Mouse (Mus musculus) thymus, adult 2 months (tissue): ENCODE data around the gene Eif4e. TPM values are rescaled to one million over a fixed set of nuclear protein-coding genes. Genes with fewer than 3 reads are reported as not detected.

Source experiments
- DNase-seq: peaks from one replicate; pipeline ENCODE4 v3.0.0; 2021
- H3K27ac ChIP-seq: fragments of 200-500 bp; 2 replicates; pipeline ENCODE4 v1.5.1; 2012; ENCODE audit warnings: low read length, control low read depth; ENCODE audit not compliant: control insufficient read depth, insufficient read depth
- H3K27me3 ChIP-seq: fragments of 200-500 bp; 2 replicates; pipeline ENCODE4 v1.6.1; 2012; ENCODE audit warnings: mild to moderate bottlenecking, low read length, moderate library complexity, mixed read lengths; ENCODE audit not compliant: control insufficient read depth, insufficient read depth
- H3K36me3 ChIP-seq: fragments of 200-500 bp; 2 replicates; pipeline ENCODE4 v1.6.1; 2012; ENCODE audit warnings: mild to moderate bottlenecking, low read length, moderate library complexity; ENCODE audit not compliant: control insufficient read depth, insufficient read depth
- H3K4me1 ChIP-seq: fragments of 200-500 bp; replicated peaks from 2 replicates; pipeline ENCODE4 v1.6.1; 2012; ENCODE audit warnings: low read length; ENCODE audit not compliant: control insufficient read depth, insufficient read depth
- H3K4me3 ChIP-seq: fragments of 200-500 bp; 2 replicates; pipeline ENCODE4 v1.5.1; 2012; ENCODE audit warnings: mild to moderate bottlenecking, low read length, control low read depth, moderate library complexity; ENCODE audit not compliant: control insufficient read depth, insufficient read depth
- CTCF ChIP-seq: fragments of 200-500 bp; IDR thresholded peaks from 2 replicates; pipeline ENCODE4 v1.5.1; 2012; ENCODE audit warnings: mild to moderate bottlenecking, control low read depth, low read length, moderate library complexity, borderline replicate concordance; ENCODE audit not compliant: control insufficient read depth, poor library complexity, insufficient read depth; ENCODE audit errors: extremely low read depth
- POLR2A ChIP-seq: fragments of 200-500 bp; IDR thresholded peaks from 2 replicates; pipeline ENCODE4 v1.6.1; 2012; ENCODE audit warnings: mild to moderate bottlenecking, low read length, control low read depth, moderate library complexity; ENCODE audit not compliant: control insufficient read depth, poor library complexity, insufficient read depth; ENCODE audit errors: extremely low read depth
- WGBS: fragments of 180-500 bp; shearing (Covaris S2); methylation state at CpG from one replicate; pipeline ENCODE4 v1.1.7; 2018; 5-methylcytosine and 5-hydroxymethylcytosine counted together
- polyA plus RNA-seq: library from polyadenylated mRNA; depleted of rRNA; stranded (reverse); fragments of >200 nt; gene quantifications from 2 replicates; pipeline ENCODE4 v1.2.3, GENCODE M21; 2012; rRNA removed

Eif4e gene
- polyA plus RNA-seq, 1 experiment, result 25.1 TPM

DNA sequence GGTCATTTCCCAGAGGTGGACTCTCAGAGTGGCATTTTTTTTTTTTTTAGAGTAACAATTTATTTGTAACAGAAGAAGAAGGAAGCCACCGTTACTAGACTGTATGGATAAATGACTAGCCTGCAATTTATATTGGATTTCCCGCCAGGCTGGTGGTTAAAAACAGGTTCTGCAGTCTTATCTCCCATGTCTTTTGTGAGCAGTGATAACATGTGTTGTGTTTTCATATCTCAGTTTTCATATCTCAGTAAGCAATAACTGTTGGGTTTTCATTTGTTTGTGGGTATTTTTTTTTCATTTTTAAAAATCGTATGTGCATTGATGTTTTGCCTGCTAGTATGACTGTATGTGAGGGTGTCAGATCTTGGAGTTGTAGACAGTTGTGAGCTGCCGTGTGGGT, 65.0 kb downstream of the Eif4e start:
- TF ChIP-seq CTCF (no peak), POLR2A (no peak)
- no peak for DNase-seq
- 96% methylated on average over 4 of the region's 4 CpGs for WGBS
- Histone ChIP-seq H3K4me3 (no peak overlapping the region), H3K4me1 (no peaks in the 10 kb centered on the region), H3K27ac (no peak overlapping the region), H3K27me3 (no peaks in the 10 kb centered on the region), H3K36me3 (no peaks in the 10 kb centered on the region)

DNA sequence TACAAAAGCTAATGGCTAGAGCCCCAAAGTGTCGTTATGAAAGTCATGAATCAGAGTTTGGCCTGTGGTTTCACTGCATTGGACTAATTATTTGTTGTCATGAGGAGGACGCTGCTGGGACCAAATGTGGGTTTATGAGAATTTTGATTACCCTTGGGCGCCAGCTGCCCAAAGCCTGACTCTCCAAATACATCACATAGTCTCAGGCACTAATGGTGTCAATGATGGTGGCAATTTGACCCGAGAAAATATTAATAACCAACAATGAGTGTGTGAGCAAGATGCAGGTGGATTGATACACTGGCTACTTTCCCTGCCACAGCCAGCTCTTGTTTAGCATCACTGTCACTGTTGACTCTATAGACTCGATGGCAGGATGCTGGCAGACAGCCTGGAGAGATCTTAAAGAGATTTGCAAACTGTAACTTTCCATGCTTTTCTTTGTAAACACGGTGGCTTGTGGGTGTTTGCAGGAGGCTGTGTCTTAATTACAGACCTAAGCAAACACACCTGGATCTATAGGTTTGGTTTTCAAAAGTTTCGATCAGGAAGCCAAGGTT, 65.9 kb downstream of the Eif4e start:
- H3K27ac ChIP-seq, result no peak overlapping the region
- no peak for DNase-seq
- no peak for TF ChIP-seq POLR2A
- TF ChIP-seq CTCF, result no peak
- H3K4me3 ChIP-seq, result no peak overlapping the region
- WGBS, result 86% methylated on average over 7 of the region's 7 CpGs
- no peaks in the 10 kb centered on the region for H3K4me1 ChIP-seq
- no peaks in the 10 kb centered on the region for H3K36me3 ChIP-seq
- H3K27me3 ChIP-seq, result no peaks in the 10 kb centered on the region

DNA sequence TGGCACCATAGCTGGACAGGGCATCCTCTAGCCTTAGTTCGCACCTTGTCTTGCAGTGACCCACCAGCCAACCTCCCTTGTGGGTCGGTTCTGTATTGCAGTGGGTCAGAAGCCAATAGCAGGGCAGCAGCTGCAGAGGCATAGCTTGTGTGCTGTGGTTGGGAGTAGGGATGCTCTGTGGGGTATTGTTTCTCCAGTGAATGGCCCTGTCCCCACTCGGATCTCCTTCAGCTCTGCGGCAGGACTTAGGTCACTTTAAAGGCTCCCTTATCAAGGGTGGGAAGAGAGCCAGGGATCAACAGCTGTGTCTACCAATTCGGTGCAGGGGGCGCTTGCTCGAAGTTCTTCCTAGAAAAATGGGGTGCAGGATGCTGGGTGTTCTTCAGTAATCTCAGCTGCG, 67.2 kb downstream of the Eif4e start:
- 95% methylated on average over 8 of the region's 8 CpGs for WGBS
- TF ChIP-seq CTCF, result no peak
- no peak for TF ChIP-seq POLR2A

DNA sequence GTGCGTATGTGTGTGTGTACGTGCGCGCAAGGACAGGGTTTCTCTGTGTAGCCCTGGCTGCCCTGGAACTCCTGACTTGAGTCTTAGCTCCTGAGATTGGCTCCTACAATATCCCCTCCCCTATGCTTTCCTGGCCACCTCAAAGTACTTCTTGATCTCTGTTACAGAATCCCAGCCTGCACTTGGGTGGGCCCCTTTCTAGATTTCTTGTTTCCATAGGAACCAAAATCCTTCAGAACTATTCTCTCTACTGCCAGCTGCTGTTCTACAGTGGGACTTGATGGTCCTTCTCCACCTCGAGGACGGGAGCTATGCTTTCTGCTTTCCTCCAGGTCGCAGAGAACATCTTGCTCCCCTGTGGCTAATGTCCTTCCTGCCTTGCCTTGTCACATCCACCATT, 67.9 kb downstream of the Eif4e start:
- no peak for DNase-seq
- TF ChIP-seq CTCF (no peak), POLR2A (no peak)
- H3K27me3 ChIP-seq, result no peaks in the 10 kb centered on the region
- 87% methylated on average over 7 of the region's 7 CpGs for WGBS
- no peak overlapping the region for H3K27ac ChIP-seq
- no peaks in the 10 kb centered on the region for H3K36me3 ChIP-seq
- no peaks in the 10 kb centered on the region for H3K4me1 ChIP-seq
- H3K4me3 ChIP-seq, result no peak overlapping the region

More for the DNA sequence above, 67.2 kb downstream of the Eif4e start:
- no peak for DNase-seq
- Histone ChIP-seq H3K4me1 (no peaks in the 10 kb centered on the region), H3K4me3 (no peak overlapping the region), H3K36me3 (no peaks in the 10 kb centered on the region), H3K27ac (no peak overlapping the region), H3K27me3 (no peaks in the 10 kb centered on the region)

DNA sequence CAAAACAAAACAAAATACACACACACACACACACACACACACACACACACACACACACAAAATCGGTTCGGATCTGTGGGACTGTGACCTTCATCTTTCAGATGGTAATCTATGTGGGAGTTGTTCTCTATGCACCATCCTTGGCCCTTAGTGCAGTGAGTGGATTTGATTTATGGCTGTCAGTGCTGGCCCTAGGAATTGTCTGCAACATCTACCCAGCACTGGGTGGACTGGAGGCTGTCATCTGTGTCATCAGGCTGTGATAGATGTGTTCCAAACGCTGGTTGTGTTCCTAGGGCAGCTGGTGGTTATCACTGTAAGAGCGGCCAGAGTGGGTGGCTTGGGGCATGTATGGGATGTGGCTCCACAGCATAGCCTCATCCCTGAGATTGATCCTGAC, 75.1 kb downstream of the Eif4e start:
- Histone ChIP-seq H3K27me3 (no peaks in the 10 kb centered on the region), H3K27ac (no peak overlapping the region), H3K4me1 (no peaks in the 10 kb centered on the region), H3K4me3 (no peak overlapping the region), H3K36me3 (no peaks in the 10 kb centered on the region)
- TF ChIP-seq CTCF, result no peak
- TF ChIP-seq POLR2A, result no peak
- 92% methylated on average over 4 of the region's 4 CpGs for WGBS
- DNase-seq, result no peak

DNA sequence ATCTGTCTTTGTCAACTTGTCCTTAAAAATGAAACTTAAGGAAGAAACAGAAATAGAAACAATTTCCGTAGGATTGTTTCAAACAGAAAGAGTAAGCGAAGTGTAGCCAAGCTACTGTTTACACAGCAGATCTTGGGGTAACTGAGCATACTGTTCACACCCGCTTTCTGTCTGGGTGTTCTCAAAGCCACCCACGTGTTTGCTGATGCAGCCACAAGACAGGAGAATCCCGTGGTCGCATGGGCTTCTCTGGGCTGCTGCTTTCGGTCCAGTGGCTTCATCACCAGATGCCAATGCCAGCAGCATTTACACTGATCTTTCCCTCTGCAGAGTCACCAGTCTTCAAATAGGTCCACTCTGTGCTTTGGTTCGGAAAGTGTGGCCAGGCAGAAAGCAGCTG, 79.2 kb downstream of the Eif4e start:
- Histone ChIP-seq H3K27me3 (no peaks in the 10 kb centered on the region), H3K36me3 (no peaks in the 10 kb centered on the region), H3K27ac (no peak overlapping the region), H3K4me1 (no peaks in the 10 kb centered on the region), H3K4me3 (no peak overlapping the region)
- 42% methylated on average over 8 of the region's 8 CpGs for WGBS
- TF ChIP-seq CTCF (no peak), POLR2A (no peak)
- no peak for DNase-seq

DNA sequence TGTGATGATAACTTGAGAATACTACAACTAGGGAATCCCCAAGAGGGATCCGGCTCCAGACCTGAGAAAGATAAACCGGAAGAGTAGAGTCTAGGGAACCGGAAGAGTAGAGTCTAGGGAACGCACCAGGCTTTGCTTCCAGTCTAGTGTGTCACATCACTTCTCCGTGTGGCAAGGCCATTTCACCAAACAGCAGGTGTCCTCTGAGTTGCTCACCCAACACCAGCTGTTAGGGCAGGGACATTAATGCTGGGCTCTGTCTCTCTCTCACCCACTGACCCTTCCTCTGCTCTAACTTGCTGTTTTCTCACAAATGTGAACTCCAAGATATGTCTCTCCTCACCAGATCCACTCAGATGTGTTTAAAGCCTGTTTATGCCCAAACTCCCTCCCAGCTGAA, 82.7 kb downstream of the Eif4e start:
- no peak for DNase-seq
- TF ChIP-seq POLR2A (no peak), CTCF (no peak)
- Histone ChIP-seq H3K36me3 (no peaks in the 10 kb centered on the region), H3K4me3 (no peak overlapping the region), H3K4me1 (no peaks in the 10 kb centered on the region), H3K27me3 (no peaks in the 10 kb centered on the region), H3K27ac (no peak overlapping the region)
- WGBS, result 92% methylated on average over 5 of the region's 5 CpGs

Other genes starting within 250 kb of the Eif4e start
- 0.11 and 0.13 TPM in 2 replicates for gene Adh6a, start 212.9 kb upstream of the Eif4e start, polyA plus RNA-seq
- 0.05 and 0.14 TPM in 2 replicates for gene Adh6b, start 184.4 kb upstream of the Eif4e start, polyA plus RNA-seq
- not detected in 2 replicates for gene Adh4, start 110.7 kb upstream of the Eif4e start, polyA plus RNA-seq
- 37.5 TPM in 2 replicates for gene Adh5, start 83.1 kb upstream of the Eif4e start, polyA plus RNA-seq
- gene Metap1, start 36.7 kb upstream of the Eif4e start, polyA plus RNA-seq, result 18.6 and 23.1 TPM in 2 replicates
- gene Tspan5, start 216.0 kb downstream of the Eif4e start, polyA plus RNA-seq, result 13.3 and 15.9 TPM in 2 replicates